Mouse (Mus musculus): Measurements from ENCODE around the gene Rbm46. TPM values are rescaled to one million over a fixed set of nuclear protein-coding genes. Genes with fewer than 3 reads are reported as not detected.

Rbm46 gene
- polyA plus RNA-seq, 1 experiment = not detected

DNA sequence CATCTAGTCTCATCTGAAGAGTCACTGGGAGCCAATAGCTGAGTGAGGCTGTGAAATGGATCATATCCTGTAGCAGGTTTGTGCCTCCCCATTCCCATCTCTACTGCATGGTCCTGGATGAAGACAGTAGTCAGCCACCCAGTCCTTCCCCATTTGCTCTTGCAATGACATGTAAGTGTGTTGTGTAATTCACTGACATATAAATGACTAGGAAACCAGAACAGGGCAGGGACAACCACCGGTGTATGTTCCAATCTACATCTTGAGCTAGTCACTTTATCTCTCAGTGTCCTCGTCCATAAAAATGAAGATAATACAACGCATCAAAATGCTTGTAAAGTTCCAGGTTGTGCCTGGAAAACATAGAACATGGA, 75.8 kb downstream of the Rbm46 start:
- H3K27ac ChIP-seq (ENCODE audit: control insufficient read depth, insufficient read depth, low read depth, low read length, poor library complexity) = no peak overlapping the region
- WGBS = 42% methylated on average over 3 of the region's 3 CpGs

GRCm38 (mm10) chr3:82799735-82800469, 76.4 kb downstream of the Rbm46 start:
- TF ChIP-seq POLR2A (IDR thresholded peaks at IDR 0.05; ENCODE audit: borderline replicate concordance, control insufficient read depth, low read depth, low read length) = no peak
- TF ChIP-seq CTCF (IDR thresholded peaks at IDR 0.05; ENCODE audit: control insufficient read depth, insufficient read depth, low read length) = no peak
- Histone ChIP-seq H3K4me3 (replicated peaks; ENCODE audit: control insufficient read depth, low read depth, low read length) (no peak overlapping the region), H3K27ac (ENCODE audit: control insufficient read depth, insufficient read depth, low read depth, low read length, poor library complexity) (no peak overlapping the region), H3K4me1 (ENCODE audit: control insufficient read depth, insufficient read depth, low read length) (peaks cover 2% of the 10 kb centered on the region; the same call in 1 of the 2 replicates)
- WGBS = 60% methylated on average over 4 of the region's 4 CpGs

More for the DNA sequence above, 75.8 kb downstream of the Rbm46 start:
- TF ChIP-seq CTCF (IDR thresholded peaks at IDR 0.05; ENCODE audit: control insufficient read depth, insufficient read depth, low read length) = no peak
- no peak for TF ChIP-seq POLR2A (IDR thresholded peaks at IDR 0.05; ENCODE audit: borderline replicate concordance, control insufficient read depth, low read depth, low read length)
- Histone ChIP-seq H3K4me3 (replicated peaks; ENCODE audit: control insufficient read depth, low read depth, low read length) (no peak overlapping the region), H3K4me1 (ENCODE audit: control insufficient read depth, insufficient read depth, low read length) (peaks cover 2% of the 10 kb centered on the region; the same call in 1 of the 2 replicates)

GRCm38 (mm10) chr3:82793656-82794055, 82.6 kb downstream of the Rbm46 start:
- Histone ChIP-seq H3K27ac (ENCODE audit: control insufficient read depth, insufficient read depth, low read depth, low read length, poor library complexity) (no peak overlapping the region), H3K4me1 (ENCODE audit: control insufficient read depth, insufficient read depth, low read length) (no peaks in the 10 kb centered on the region; the same call in 1 of the 2 replicates), H3K4me3 (replicated peaks; ENCODE audit: control insufficient read depth, low read depth, low read length) (no peak overlapping the region)
- no peak for TF ChIP-seq CTCF (IDR thresholded peaks at IDR 0.05; ENCODE audit: control insufficient read depth, insufficient read depth, low read length)
- 7% methylated on average over 1 of the region's 1 CpGs for WGBS

GRCm38 (mm10) chr3:82791663-82792062, 84.6 kb downstream of the Rbm46 start:
- 76% methylated on average over 3 of the region's 3 CpGs for WGBS
- H3K27ac ChIP-seq (ENCODE audit: control insufficient read depth, insufficient read depth, low read depth, low read length, poor library complexity) = no peak overlapping the region
- TF ChIP-seq POLR2A (IDR thresholded peaks at IDR 0.05; ENCODE audit: borderline replicate concordance, control insufficient read depth, low read depth, low read length) = no peak
- TF ChIP-seq CTCF (IDR thresholded peaks at IDR 0.05; ENCODE audit: control insufficient read depth, insufficient read depth, low read length) = no peak
- H3K4me1 ChIP-seq (ENCODE audit: control insufficient read depth, insufficient read depth, low read length) = no peaks in the 10 kb centered on the region
- H3K4me3 ChIP-seq (replicated peaks; ENCODE audit: control insufficient read depth, low read depth, low read length) = no peak overlapping the region

Other genes with a start within 250 kb of the Rbm46 start
- gene Lrat, start 27.5 kb upstream of the Rbm46 start, polyA plus RNA-seq (2011; ENCODE audit: insufficient read depth, insufficient read length, low replicate concordance, missing spikeins) = 0.37 TPM in 1 of 2 replicates, not detected in the other
- 1.9 and 2.0 TPM in 2 replicates for gene Fgg, start 131.2 kb upstream of the Rbm46 start, polyA plus RNA-seq (2011; ENCODE audit: insufficient read depth, insufficient read length, low replicate concordance, missing spikeins)
- gene Fga, start 149.6 kb upstream of the Rbm46 start, polyA plus RNA-seq (2011; ENCODE audit: insufficient read depth, insufficient read length, low replicate concordance, missing spikeins) = 2.0 and 3.0 TPM in 2 replicates
- gene Fgb, start 173.4 kb upstream of the Rbm46 start, polyA plus RNA-seq (2011; ENCODE audit: insufficient read depth, insufficient read length, low replicate concordance, missing spikeins) = 1.5 and 8.1 TPM in 2 replicates
- gene Plrg1, start 179.0 kb upstream of the Rbm46 start, polyA plus RNA-seq (2011; ENCODE audit: insufficient read depth, insufficient read length, low replicate concordance, missing spikeins) = 10.9 and 30.1 TPM in 2 replicates